Comparison of ENCODE assay signal across 32 mouse cellular contexts in the genomic region with DNA sequence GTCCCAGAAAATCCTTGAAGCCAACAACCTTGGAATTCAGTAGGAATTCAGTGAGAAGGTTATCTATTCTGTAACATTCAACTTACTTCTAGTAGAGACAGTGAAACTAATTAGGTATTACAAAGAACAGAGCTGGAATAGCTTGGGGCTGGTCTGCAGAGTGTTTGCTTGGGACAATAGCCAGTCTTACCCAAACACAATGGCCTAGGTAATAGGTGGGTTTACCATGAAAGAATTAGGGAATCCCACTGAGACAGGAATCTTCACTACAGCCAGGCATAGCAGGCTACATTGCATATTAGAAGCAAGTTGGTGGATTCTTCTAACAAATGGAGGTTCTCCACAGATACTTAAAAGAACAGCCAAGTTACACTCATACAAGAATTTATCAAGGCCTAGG.
"Had no signal": no experiment of that assay in that cellular context is flagged by ENCODE, and none has a peak within 500 bp of the region (broad histone marks: within the 10 kb centered on the region; RNA-seq: fewer than 3 reads in every experiment).

No protein-coding gene starts in this region.

- H3K9ac ChIP-seq: limb, embryonic 12.5 days; limb, embryonic 13.5 days; limb, embryonic 15.5 days; liver, embryonic 12.5 days; liver, embryonic 13.5 days; liver, embryonic 14.5 days; liver, embryonic 15.5 days; liver, postnatal 0 days; lung, embryonic 14.5 days; lung, embryonic 15.5 days; midbrain, embryonic 12.5 days; midbrain, embryonic 13.5 days; midbrain, embryonic 15.5 days; neural tube, embryonic 12.5 days had no signal

- H3K9me3 ChIP-seq: limb, embryonic 10.5 days; limb, embryonic 12.5 days; limb, embryonic 13.5 days; limb, embryonic 15.5 days; liver, embryonic 12.5 days; liver, embryonic 13.5 days; liver, embryonic 15.5 days; lung, embryonic 15.5 days; midbrain, embryonic 10.5 days; midbrain, embryonic 12.5 days; midbrain, embryonic 13.5 days; midbrain, embryonic 15.5 days; neural tube, embryonic 12.5 days had no signal

- H3K36me3 ChIP-seq: limb, embryonic 10.5 days; limb, embryonic 12.5 days; limb, embryonic 13.5 days; limb, embryonic 15.5 days; liver, embryonic 12.5 days; liver, embryonic 13.5 days; liver, embryonic 15.5 days; lung, embryonic 15.5 days; midbrain, embryonic 10.5 days; midbrain, embryonic 12.5 days; midbrain, embryonic 13.5 days; midbrain, embryonic 15.5 days; neural tube, embryonic 12.5 days had no signal

- H3K4me1 ChIP-seq: limb, embryonic 10.5 days; limb, embryonic 12.5 days; limb, embryonic 13.5 days; limb, embryonic 15.5 days; liver, embryonic 12.5 days; liver, embryonic 13.5 days; liver, embryonic 15.5 days; lung, embryonic 15.5 days; megakaryocyte, embryonic 14.5 days; midbrain, embryonic 10.5 days; midbrain, embryonic 12.5 days; midbrain, embryonic 13.5 days; midbrain, embryonic 15.5 days; neural tube, embryonic 12.5 days had no signal

- H3K4me2 ChIP-seq: limb, embryonic 12.5 days; limb, embryonic 13.5 days; limb, embryonic 15.5 days; liver, embryonic 11.5 days; liver, embryonic 12.5 days; liver, embryonic 13.5 days; liver, embryonic 15.5 days; lung, embryonic 14.5 days; lung, embryonic 15.5 days; midbrain, embryonic 11.5 days; midbrain, embryonic 12.5 days; midbrain, embryonic 13.5 days; midbrain, embryonic 15.5 days; neural tube, embryonic 12.5 days had no signal

- H3K27ac ChIP-seq: limb, embryonic 10.5 days; limb, embryonic 12.5 days; limb, embryonic 13.5 days; limb, embryonic 15.5 days; liver, embryonic 12.5 days; liver, embryonic 13.5 days; liver, embryonic 14.5 days; liver, embryonic 15.5 days; lung, embryonic 15.5 days; macrophage; midbrain, embryonic 10.5 days; midbrain, embryonic 12.5 days; midbrain, embryonic 13.5 days; midbrain, embryonic 15.5 days; neural tube, embryonic 12.5 days had no signal

- H3K4me3 ChIP-seq: limb, embryonic 10.5 days; limb, embryonic 12.5 days; limb, embryonic 13.5 days; limb, embryonic 15.5 days; liver, embryonic 12.5 days; liver, embryonic 13.5 days; liver, embryonic 15.5 days; lung, embryonic 15.5 days; megakaryocyte, embryonic 14.5 days; midbrain, embryonic 10.5 days; midbrain, embryonic 12.5 days; midbrain, embryonic 13.5 days; midbrain, embryonic 15.5 days; myocyte; neural tube, embryonic 12.5 days had no signal

- DNase-seq: left cerebral cortex, postnatal 4 days; liver; liver, embryonic 13.5 days; liver, postnatal 0 days; lung, adult 18-20 months; lung, adult 2 months; lung, embryonic 14.5 days; lung, postnatal 10 days; lung, postnatal 14 days; lung, postnatal 36 days; lung, postnatal 4 days; midbrain, embryonic 14.5 days had no signal

- H3K27me3 ChIP-seq: limb, embryonic 12.5 days; limb, embryonic 13.5 days; limb, embryonic 15.5 days; liver, embryonic 12.5 days; liver, embryonic 13.5 days; liver, embryonic 15.5 days; lung, embryonic 15.5 days; megakaryocyte, embryonic 14.5 days; midbrain, embryonic 12.5 days; midbrain, embryonic 13.5 days; midbrain, embryonic 15.5 days; neural tube, embryonic 12.5 days had no signal

- ATAC-seq: liver, embryonic 12.5 days; liver, postnatal 0 days; lung, postnatal 0 days; midbrain, embryonic 13.5 days; midbrain, embryonic 15.5 days; midbrain, embryonic 16.5 days had no signal
